Mouse (Mus musculus): ENCODE data around the gene Lypla2. TPM values are rescaled to one million over a fixed set of nuclear protein-coding genes. Genes with fewer than 3 reads are reported as not detected.
"Not testable (repeated sequence)": the region's sequence is repeated elsewhere in the genome, so short reads cannot be mapped to it uniquely, and the experiment has no call there.

Lypla2 gene
- total RNA-seq, 2 experiments from 2014 or later = 19.4 to 28.6 TPM

GRCm38 (mm10) chr4:135951505-135951904, 20.9 kb downstream of the Lypla2 start:
- ATAC-seq (replicated peaks; ENCODE audit: poor library complexity, severe bottlenecking) = no peak

- no peak for ATAC-seq (replicated peaks; ENCODE audit: poor library complexity, severe bottlenecking)
Measured at GRCm38 (mm10) chr4:135950365-135950764, 22.1 kb downstream of the Lypla2 start.

DNA sequence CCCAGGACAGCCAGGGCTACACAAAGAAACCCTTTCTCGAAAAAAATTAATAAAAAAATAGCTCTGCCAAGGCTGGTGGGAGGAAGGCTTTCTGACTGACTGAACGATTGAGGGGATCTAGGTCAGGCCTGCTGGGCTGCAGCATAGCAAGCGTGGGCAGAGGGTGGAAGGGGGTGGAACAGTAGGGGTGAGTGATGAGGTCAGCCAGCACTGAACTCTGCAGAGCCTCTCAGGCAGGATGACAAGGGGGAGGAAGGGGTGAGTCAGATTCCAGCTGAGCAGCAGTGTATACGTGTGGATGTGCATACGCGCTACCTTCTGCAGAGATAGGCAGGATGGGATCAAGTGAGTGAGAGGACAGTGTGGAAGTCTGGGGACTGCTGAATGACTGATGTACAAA, 22.5 kb downstream of the Lypla2 start:
- ATAC-seq (replicated peaks; ENCODE audit: poor library complexity, severe bottlenecking) = no peak

GRCm38 (mm10) chr4:135949475-135949874, 23.0 kb downstream of the Lypla2 start:
- no peak for ATAC-seq (replicated peaks; ENCODE audit: poor library complexity, severe bottlenecking)

DNA sequence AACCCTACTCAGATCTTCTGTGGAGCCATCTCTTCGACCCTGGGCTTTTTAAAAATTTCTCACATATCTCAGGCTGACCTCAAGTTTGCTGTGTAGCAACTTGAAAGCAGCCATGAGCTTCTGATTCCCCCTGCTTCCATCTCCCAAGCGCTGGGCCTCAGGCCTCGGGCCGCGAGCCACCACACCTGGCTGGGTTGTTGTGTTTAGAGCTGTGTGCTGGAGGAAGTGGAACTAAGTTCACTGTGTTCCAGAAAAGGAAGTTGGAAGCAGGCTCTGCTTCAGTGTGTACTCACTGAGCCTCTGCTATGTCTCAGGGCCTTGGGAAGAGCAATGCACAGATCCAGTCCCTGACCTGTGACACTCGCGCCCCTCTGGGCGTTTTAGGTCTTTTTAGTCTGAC, 24.3 kb downstream of the Lypla2 start:
- ATAC-seq (replicated peaks; ENCODE audit: poor library complexity, severe bottlenecking) = peak; percentile 29

GRCm38 (mm10) chr4:135946659-135947301, 25.6 kb downstream of the Lypla2 start:
- ATAC-seq (replicated peaks; ENCODE audit: poor library complexity, severe bottlenecking) = no peak

GRCm38 (mm10) chr4:135946278-135946658, 26.2 kb downstream of the Lypla2 start, which contains the start of gene Hmgcl:
Gene Hmgcl, plus strand, starts transcription at chr4:135946448.
- ATAC-seq (replicated peaks; ENCODE audit: poor library complexity, severe bottlenecking) = peak; percentile 84

DNA sequence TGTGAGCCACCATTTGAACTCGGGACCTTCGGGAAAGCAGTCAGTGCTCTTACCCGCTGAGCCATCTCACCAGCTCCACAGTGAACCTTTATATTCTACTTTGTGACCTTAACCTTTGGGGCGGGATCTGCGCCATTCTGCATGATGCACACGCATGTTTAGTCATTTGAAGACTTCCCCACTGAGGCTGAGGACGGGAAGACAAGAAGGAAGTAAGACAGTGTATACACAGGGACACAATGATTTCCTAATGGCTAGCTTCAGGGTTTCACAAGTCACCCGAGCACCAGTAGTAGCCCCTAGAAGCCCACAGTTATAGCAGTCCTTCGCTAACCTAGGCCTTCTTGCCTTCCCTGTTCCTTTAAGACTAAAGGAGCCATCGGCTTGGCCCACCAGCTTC, 26.7 kb downstream of the Lypla2 start:
- ATAC-seq (replicated peaks; ENCODE audit: poor library complexity, severe bottlenecking) = peak; percentile 73

DNA sequence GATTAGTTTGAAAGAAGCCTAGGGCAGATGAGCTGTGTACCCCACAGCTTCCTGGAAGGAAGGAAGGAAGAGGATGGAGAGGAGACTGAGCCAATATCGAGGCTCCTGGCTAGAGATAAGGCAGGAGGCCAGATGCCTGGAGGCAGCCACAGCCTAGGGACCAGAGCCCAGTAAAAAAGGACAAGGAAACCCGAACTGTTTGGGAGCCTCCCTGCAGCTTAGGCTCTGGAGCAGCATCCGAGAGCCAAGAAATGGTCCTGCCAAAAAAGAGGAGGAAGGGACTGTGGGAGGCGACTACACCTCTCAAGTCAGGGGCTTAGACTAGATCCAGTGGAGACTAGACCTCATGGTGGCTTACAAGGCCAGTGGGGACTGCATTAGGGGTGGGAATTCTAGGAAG, 29.0 kb downstream of the Lypla2 start:
- no peak for ATAC-seq (replicated peaks; ENCODE audit: poor library complexity, severe bottlenecking)

DNA sequence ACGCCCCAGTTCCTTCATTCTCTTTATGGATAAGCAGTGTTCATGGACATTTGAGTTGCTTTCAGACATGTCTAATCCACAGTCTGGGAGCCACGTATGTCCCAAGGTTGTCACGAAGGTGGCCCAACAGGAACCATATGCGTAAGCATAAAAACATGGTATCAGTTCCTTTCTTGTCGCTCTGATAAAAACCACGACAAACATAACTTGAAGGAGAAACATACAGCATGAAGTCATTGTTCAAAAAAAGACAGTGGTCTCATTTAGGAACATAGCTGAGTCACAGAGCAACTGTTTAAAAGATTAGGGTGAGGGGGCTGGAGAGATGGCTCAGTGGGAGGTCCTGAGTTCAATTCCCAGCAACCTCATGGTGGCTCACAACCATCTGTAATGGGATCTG, 30.2 kb downstream of the Lypla2 start:
- peak; percentile 37 for ATAC-seq (replicated peaks; ENCODE audit: poor library complexity, severe bottlenecking)

GRCm38 (mm10) chr4:135941026-135941425, 31.4 kb downstream of the Lypla2 start:
- not testable (repeated sequence) for ATAC-seq (replicated peaks; ENCODE audit: poor library complexity, severe bottlenecking)

- no peak for ATAC-seq (replicated peaks; ENCODE audit: poor library complexity, severe bottlenecking)
Measured at GRCm38 (mm10) chr4:135938858-135939257, 33.6 kb downstream of the Lypla2 start.

DNA sequence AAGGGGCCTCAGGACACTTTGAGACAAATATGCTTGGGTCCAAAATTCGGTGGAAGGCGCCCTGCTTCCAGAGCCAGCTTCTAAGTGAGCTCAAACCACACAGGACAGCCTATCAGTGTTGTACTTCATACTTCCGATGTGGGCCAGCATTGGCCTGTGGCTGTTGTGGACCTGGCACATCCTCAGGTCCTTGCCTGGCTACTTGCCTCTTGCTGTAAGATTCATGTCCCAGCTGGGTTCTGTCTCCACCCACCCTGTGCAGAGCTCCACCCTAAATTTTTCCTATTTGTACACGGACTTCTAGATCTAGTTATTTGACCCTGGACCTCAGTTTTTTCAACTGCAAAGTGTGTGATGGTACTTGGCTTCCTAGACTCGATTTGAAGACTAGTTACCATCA, 36.9 kb downstream of the Lypla2 start:
- no peak for ATAC-seq (replicated peaks; ENCODE audit: poor library complexity, severe bottlenecking)

- no peak for ATAC-seq (replicated peaks; ENCODE audit: poor library complexity, severe bottlenecking)
Measured at GRCm38 (mm10) chr4:135934708-135935500, 37.5 kb downstream of the Lypla2 start.

DNA sequence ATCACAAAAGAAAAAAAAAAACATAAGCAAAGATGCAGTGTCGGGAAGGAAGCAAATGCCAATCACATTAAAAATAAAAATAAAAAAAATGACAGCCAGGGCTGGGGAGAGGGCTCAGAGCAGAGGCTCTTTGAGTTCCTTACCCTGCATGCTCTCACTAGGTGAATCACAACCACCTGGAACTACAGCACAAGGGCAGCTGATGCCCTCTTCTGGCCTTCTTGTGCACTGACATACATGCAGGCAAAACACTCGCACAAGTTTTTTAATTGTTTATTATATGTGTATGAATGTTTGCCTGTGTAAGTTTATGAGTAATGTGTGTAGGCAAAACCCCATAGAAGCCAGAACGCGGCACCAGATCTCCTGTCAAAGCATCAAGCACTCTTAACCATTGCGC, 40.6 kb downstream of the Lypla2 start:
- peak; percentile 40; the same call in 1 of the 2 replicates for ATAC-seq (replicated peaks; ENCODE audit: poor library complexity, severe bottlenecking)

DNA sequence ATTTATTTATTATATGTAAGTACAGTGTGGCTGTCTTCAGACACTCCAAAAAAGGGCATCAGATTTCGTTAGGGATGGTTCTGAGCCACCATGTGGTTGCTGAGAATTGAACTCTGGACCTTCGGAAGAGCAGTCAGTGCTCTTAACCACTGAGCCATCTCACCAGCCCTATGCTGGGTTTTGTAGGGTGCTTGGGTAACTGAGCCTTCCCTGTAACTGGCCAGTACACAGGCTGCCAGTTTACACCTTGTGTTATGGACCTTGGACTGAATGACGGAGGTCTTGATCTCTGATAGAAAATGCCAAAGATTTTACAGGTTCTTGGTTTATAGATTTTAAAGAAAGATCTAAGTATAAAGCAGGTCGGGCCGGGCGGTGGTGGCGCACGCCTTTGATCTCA, 42.2 kb downstream of the Lypla2 start:
- ATAC-seq (replicated peaks; ENCODE audit: poor library complexity, severe bottlenecking) = no peak

DNA sequence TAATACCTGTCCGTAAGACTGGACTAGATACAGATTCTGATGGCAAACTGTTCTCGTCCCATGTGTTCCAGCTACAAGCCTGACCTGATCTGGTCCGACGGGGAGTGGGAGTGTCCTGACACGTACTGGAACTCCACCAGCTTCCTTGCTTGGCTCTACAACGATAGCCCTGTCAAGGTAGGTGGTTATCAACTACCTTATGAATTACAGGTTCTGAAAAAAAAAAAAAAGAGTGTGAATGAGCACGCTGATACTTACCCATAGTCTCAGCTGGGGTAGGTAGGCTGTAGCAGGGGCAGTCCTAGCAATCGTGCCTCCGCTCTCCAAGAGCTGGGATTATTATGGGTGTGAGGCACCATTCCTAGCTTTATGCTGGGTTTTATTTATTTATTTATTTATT, 42.6 kb downstream of the Lypla2 start:
- no peak for ATAC-seq (replicated peaks; ENCODE audit: poor library complexity, severe bottlenecking)

DNA sequence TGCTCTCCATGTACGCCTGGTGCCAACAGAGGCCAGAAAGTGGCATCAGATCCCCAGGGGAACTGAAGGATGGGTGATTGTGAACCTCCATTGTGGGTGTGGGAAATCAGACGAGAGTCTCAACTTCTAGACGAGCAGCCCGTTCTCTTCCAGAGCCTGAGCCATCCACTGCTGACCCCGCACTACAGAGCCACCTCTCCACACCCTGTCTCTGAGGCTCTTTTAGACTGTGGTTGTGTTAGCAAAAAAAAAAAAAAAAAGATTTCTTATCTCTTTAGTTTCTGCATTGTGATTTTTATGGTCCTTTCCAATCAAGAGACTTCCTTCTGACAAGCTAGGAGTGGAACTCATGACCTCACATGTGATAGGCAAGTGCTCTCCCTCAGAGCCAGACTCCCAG, 43.0 kb downstream of the Lypla2 start:
- no peak for ATAC-seq (replicated peaks; ENCODE audit: poor library complexity, severe bottlenecking)

GRCm38 (mm10) chr4:135928376-135928775, 44.0 kb downstream of the Lypla2 start:
- no peak for ATAC-seq (replicated peaks; ENCODE audit: poor library complexity, severe bottlenecking)

DNA sequence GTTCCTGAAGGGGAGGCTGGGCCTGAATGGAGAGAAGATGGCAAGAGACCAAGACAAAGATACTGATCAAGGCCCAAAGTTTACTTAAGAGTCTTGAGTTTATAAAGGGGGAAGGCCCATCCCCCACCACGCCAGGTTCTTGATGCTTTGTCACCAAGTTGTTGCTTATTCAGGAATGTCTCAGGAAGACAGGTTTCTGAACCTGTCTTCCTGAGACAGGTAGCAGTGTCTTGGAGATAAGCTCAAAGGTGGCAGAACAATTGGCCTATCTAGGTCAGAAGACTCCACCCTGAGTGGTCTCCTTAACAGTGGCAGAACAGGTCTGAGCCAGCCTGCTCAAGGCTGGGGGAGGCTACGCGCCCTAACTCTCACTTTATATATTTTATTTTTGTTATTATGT, 45.6 kb downstream of the Lypla2 start:
- no peak for ATAC-seq (replicated peaks; ENCODE audit: poor library complexity, severe bottlenecking)

DNA sequence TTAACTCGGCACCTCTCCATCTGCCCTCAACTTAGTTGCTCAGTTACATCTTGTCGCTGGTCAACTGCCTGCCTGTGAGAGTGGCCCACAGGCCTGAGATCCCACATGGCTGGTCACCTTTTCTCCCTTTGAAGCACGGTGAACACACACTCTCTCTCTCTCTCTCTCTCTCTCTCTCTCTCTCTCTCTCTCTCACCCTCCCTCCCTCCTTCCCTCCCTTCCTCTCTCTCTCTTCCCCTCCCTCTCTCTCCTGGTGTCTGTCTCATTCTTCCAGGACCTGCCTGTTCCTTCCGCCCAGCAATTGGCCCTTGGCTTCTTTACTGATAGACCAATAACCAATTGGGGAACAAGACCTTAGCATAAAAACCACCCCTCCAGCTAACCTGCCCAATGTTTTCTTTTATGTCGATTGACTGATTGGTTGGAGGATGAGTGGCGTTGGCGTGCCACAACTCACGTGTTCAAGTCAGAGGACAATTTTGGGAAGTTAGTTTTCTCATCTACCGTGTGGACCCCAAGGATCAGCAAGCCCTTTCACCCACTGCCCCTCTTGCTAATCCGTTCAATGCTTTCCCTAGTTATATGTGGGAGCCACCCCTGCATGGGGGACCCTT, 46.1 kb downstream of the Lypla2 start:
- no peak for ATAC-seq (replicated peaks; ENCODE audit: poor library complexity, severe bottlenecking)

Measured in granulocyte monocyte progenitor cell, adult 5-6 weeks (primary cell).